Mouse (Mus musculus): ENCODE measurements around the gene Wdr76.
"Not testable (repeated sequence)": the region's sequence is repeated elsewhere in the genome, so short reads cannot be mapped to it uniquely, and the experiment has no call there.

The Wdr76 gene

GRCm38 (mm10) chr2:121518711-121519110 is 12.2 kb downstream of the Wdr76 start:
- not testable (repeated sequence) for DNase-seq (ENCODE audit: extremely low spot score)

- no peak for DNase-seq (ENCODE audit: extremely low spot score)
Observed at GRCm38 (mm10) chr2:121522006-121522405, 15.5 kb downstream of the Wdr76 start.

- not testable (repeated sequence) for DNase-seq (ENCODE audit: extremely low spot score)
Observed at GRCm38 (mm10) chr2:121522830-121523229, 16.3 kb downstream of the Wdr76 start.

- no peak for DNase-seq (ENCODE audit: extremely low spot score)
Observed at GRCm38 (mm10) chr2:121525056-121525455, 18.5 kb downstream of the Wdr76 start.

- no peak for DNase-seq (ENCODE audit: extremely low spot score)
Observed at GRCm38 (mm10) chr2:121544829-121545228, 38.3 kb downstream of the Wdr76 start.

- no peak for DNase-seq (ENCODE audit: extremely low spot score)
Observed at GRCm38 (mm10) chr2:121549630-121550029, 43.1 kb downstream of the Wdr76 start.

- no peak for DNase-seq (ENCODE audit: extremely low spot score)
Observed at GRCm38 (mm10) chr2:121551271-121551670, 44.7 kb downstream of the Wdr76 start.

GRCm38 (mm10) chr2:121563117-121563516 is 56.6 kb downstream of the Wdr76 start:
- DNase-seq (ENCODE audit: extremely low spot score): no peak

- no peak for DNase-seq (ENCODE audit: extremely low spot score)
Observed at GRCm38 (mm10) chr2:121565911-121566310, 59.4 kb downstream of the Wdr76 start.

- no peak for DNase-seq (ENCODE audit: extremely low spot score)
Observed at GRCm38 (mm10) chr2:121570049-121570448, 63.5 kb downstream of the Wdr76 start.

- no peak for DNase-seq (ENCODE audit: extremely low spot score)
Observed at GRCm38 (mm10) chr2:121570999-121571655, 64.6 kb downstream of the Wdr76 start.

GRCm38 (mm10) chr2:121571780-121572179 is 65.3 kb downstream of the Wdr76 start:
- peak; percentile 84 for DNase-seq (ENCODE audit: extremely low spot score)

GRCm38 (mm10) chr2:121574066-121574630 is 67.6 kb downstream of the Wdr76 start:
- DNase-seq (ENCODE audit: extremely low spot score): no peak

GRCm38 (mm10) chr2:121575741-121576201 is 69.2 kb downstream of the Wdr76 start:
- no peak for DNase-seq (ENCODE audit: extremely low spot score)

- no peak for DNase-seq (ENCODE audit: extremely low spot score)
Observed at GRCm38 (mm10) chr2:121582809-121583376, 76.4 kb downstream of the Wdr76 start.

- no peak for DNase-seq (ENCODE audit: extremely low spot score)
Observed at GRCm38 (mm10) chr2:121583468-121584116, 77.1 kb downstream of the Wdr76 start.

- no peak for DNase-seq (ENCODE audit: extremely low spot score)
Observed at GRCm38 (mm10) chr2:121584705-121585104, 78.2 kb downstream of the Wdr76 start.

GRCm38 (mm10) chr2:121587523-121588308 is 81.2 kb downstream of the Wdr76 start:
- peak; percentile 35 for DNase-seq (ENCODE audit: extremely low spot score)

GRCm38 (mm10) chr2:121588309-121588694 is 81.8 kb downstream of the Wdr76 start:
- DNase-seq (ENCODE audit: extremely low spot score): peak; percentile 33

GRCm38 (mm10) chr2:121594131-121594530 is 87.6 kb downstream of the Wdr76 start:
- no peak for DNase-seq (ENCODE audit: extremely low spot score)

Data from embryo, embryonic 9.5 days (tissue).